Mouse (Mus musculus): ENCODE measurements around the gene Ninl.

GRCm38 (mm10) chr2:150948786-150949185 lies 90.4 kb downstream of the Ninl start:
- TF ChIP-seq POLR2A (IDR thresholded peaks at IDR 0.05; ENCODE audit: control insufficient read depth, extremely low read depth, insufficient read depth, low read length, poor library complexity) = no peak
- TF ChIP-seq CTCF (IDR thresholded peaks at IDR 0.05; ENCODE audit: borderline replicate concordance, control insufficient read depth, extremely low read depth, insufficient read depth, low read length, poor library complexity) = no peak
